Mouse (Mus musculus) layer of hippocampus, adult 18-20 months (tissue): ENCODE measurements around the gene Nampt. TPM values are rescaled to one million over a fixed set of nuclear protein-coding genes. Genes with fewer than 3 reads are reported as not detected.

Source experiments
- DNase-seq, 2 experiments: peaks; one replicate each; pipeline ENCODE4 v3.0.0; 2022; ENCODE audit warnings: low spot score in 2 of 2
- total RNA-seq, 2 experiments: library from RNA; stranded (reverse); gene quantifications; 2 replicates each; pipeline ENCODE4 v1.2.3; 2021

Nampt gene
- total RNA-seq, 2 experiments from 2014 or later: 43.4 to 43.8 TPM

DNA sequence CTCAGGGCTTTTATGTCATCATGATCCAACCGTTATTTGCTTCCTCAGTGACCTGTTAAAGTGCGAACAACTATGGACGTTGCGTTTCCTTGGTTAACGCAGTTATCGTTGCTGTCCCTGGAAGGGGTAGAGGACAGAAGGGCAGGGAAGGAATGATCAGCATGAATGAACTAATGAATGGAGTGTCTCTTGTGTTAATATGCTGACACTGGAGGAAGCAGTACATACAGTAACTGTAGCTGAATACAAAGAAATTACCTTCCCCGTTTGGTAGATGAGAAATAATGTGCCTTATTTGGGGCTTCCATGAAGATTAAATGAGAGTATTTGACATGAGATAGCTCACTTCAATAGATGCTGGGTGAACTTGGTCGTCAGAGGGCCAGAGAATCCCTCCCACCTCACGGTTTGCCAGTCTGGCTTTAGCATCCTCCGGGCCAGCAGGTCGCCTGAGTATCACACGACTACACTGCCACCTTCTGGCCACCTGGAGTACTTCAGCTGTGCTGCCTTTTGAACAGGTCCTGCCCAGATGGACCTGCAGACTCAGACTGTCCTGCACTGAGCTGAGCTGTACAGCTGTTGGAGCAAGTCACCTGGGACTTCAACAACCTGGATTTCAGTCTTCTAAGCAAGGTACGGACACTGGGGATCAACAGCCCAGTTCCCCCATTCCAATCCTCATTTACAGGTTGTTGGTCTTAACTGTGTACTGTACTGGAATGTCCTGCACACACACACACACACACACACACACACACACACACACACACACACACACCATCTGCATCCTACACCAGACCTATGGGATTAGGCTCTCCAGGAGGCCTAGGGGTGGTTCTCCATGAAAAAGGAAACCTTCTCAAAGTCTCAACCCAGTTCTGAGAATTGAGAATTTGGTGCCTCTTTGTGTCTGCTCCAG lies 78.1 kb downstream of the Nampt start:
- DNase-seq: peak; percentile 78 to 95

DNA sequence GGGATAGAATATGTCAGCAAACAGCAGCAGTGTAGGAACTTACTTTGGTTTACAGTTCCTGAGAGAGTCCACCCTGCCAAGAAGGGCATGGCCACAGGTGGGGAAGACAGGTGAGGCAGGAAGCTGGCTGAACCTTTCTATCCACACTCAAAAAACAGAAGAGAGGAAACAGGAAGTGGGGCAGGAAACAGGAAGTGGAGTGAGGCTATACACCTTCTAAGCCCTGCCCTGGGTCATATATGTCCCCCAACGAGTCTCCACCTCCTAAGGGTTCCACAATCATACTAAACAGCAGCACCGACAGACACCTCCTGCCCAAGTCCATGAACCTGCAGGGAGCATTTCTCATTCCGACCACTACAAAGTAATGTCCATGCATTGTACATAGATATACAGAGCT lies 81.7 kb downstream of the Nampt start:
- DNase-seq: no peak

Other genes with a start within 250 kb of the Nampt start
- gene Sypl, start 134.3 kb downstream of the Nampt start, total RNA-seq: 10 to 100 TPM; 44.9 to 45.8 TPM